Mouse (Mus musculus): Measurements from ENCODE around the gene Crhr2.

- TF ChIP-seq POLR2A (IDR thresholded peaks at IDR 0.05; ENCODE audit: insufficient read depth, low read depth, low read length) (no peak), CTCF (IDR thresholded peaks at IDR 0.05; ENCODE audit: insufficient read depth, low read depth, low read length) (no peak)
These were observed 43.1 kb upstream of the Crhr2 start for GRCm38 (mm10) chr6:55175892-55176291.

Data from olfactory bulb, adult 2 months (tissue).